Mouse (Mus musculus) erythroblast, embryonic 14.5 days (primary cell): ENCODE measurements around the gene Sowaha.

Experiments used
- GATA1 ChIP-seq: IDR thresholded peaks from 2 replicates; pipeline ENCODE4 v1.6.1; 2012; ENCODE audit warnings: low read length, inconsistent platforms, mixed read lengths
- TAL1 ChIP-seq: IDR thresholded peaks from 3 replicates; pipeline ENCODE4 v1.6.1; 2012; ENCODE audit warnings: low read length, inconsistent platforms, mixed read lengths

GRCm38 (mm10) chr11:53479171-53479782, 797 bp downstream of the Sowaha start:
- TF ChIP-seq GATA1 (no peak), TAL1 (no peak)
